Mouse (Mus musculus) CD4-positive, CD25-positive, alpha-beta regulatory T cell, adult 2 months (primary cell): ENCODE measurements around the gene Lyzl4.

Experiments used
- DNase-seq: peaks from one replicate; pipeline ENCODE4 v3.0.0-alpha.2; 2012; ENCODE audit warnings: low read depth, low spot score

The Lyzl4 gene

DNA sequence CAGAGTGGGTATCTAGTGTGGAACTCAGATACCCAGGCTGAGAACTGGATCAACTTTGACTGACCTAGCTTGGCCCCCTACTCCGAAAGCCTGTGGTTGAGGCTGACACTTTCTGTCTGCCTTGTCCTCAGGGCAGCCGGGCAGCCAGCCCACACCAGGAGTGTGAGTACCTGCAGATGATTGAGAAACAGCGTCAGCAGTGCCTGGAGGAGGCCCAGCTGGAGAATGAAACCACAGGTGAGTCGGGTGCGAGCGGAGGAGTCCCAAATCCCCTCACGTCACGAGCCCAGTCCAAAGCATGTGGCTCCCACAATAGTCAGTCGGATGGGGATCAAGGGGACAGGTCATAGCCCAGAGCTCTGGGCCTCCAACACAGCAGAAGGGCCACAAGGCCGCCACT is 11.8 kb upstream of the Lyzl4 start:
- DNase-seq = no peak

DNA sequence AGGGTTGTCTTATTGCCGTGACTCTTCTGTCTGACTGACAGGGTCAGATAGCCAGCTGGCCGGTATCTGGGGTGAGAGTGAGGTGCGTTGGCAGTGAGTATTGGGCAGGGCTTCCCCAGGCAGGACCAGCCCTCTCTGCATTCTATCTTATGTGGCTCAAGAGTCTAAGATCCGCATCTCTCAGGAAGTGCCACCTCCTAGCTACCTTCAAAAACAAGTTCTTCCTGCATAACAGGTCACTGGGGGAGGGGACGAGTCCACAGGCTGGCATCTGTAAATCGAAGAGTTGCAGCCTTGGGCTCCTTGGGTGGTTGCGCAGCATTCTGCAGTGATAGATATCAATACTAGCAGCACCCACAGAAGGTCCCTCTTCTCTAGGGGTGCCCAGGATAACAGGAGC is 5.1 kb upstream of the Lyzl4 start:
- peak; percentile 25 for DNase-seq

DNA sequence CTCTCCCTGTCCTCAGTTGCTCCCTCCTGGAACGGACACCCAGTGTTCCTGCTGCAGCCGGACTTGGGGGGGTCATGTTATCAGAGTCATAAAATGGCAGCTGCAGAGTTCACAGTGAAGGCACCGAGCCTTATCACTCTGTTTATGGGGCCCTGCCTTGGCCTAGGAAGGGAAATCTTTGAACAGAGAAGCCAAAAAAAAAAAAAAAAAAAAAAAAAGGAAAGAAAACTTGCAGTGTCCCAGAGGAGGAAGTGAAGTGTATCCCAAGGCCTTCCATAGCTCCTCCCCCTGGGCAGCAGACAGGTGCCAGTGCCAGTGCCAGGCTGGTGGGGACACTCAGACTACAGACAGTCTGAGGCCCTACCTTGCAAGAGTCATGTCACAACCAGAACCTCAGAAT is 3.0 kb upstream of the Lyzl4 start:
- DNase-seq = no peak

DNA sequence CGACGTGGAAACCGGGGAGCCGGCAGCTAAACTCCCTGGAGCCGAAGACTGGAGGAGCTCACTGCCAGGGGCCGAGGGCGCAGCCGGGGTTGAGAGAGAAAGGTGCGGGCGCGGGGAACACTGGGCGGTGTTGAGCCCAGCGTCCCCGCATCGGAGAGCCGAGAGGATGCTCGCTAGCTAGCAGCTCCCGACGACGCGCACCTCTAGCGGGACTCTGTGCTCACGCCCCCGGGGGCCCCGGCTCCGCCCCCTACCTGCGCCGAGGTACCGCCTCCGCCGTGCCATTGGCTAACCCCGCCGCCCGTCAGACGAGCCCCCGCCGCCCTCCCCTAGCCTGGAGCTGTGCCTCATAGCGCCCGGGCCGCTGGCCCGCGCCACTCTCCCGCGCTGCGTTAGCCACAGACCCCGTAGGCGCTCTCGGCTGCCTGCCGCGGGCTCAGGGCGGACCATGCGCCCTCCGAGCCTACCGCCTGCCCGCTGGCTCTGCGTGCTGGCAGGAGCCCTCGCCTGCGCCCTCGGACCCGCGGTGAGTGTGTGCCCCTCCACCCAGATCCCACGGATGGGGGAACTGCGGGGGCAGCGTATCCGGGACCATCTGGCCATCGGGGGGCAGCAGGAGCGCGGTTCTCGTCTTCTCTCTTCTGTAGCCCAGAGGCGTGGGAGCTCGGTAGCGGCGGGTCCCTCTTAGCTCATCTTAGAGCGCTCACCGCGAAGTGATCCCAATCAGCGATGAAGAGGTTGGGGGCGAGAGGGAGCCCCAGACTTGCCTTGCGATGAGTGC is 695 bp upstream of the Lyzl4 start, which contains the start of gene Vipr1:
Gene Vipr1, plus strand, starts transcription at position 316 of the 781 bp plus-strand sequence.
- peak; percentile 93 for DNase-seq

DNA sequence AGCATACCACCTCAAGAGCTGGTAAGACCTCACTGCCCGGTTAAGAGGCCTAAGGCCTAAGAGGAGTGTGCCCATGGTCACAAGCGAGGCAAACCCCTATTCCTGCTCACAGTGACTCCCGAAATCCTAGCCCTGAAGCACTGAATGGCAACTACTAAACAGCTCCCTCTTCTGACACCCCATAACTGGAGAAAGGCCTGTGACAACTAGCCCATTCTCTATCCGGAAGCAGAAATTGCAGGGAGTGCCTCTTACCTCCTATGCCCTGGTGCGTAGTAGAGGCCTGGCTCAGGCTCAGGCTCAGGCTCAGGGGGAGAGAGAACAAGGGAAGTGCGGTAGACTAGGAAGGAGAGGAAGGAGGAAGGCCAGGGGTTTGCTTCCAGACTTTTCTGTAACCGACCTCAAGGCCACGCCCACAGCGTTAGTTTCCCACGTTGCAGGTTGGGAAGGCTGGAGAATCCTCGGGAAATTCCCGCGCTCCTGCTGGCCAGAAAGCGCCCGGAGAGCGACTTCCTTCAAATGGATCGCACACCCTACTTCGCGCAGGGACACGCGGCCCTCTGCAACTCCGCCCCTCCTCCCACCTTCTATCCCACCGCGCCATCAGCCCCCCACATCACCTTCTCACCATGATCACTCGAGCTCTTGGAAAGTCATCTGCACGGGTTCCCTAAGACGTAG is 521 bp downstream of the Lyzl4 start:
- peak; percentile 27 for DNase-seq

DNA sequence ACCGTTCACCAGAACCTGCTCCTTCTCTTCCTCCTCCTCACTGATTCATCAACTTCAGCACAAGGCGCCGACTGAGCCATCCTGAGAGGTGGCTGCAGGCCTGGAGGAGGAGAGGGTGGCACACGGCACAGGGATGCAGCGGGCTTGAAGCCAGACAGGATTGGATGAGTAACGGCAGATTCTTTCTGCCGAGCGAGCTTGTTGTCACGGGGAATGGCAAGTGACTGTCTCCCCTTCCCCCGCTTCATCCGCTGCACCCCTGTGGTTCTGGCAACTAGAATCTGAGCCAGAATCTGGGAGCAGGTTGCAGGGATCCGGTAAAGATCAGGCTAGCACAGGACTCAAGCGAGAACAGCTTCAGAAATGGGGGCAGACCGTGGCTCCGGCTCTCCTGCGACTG is 2.1 kb downstream of the Lyzl4 start:
- DNase-seq = no peak

DNA sequence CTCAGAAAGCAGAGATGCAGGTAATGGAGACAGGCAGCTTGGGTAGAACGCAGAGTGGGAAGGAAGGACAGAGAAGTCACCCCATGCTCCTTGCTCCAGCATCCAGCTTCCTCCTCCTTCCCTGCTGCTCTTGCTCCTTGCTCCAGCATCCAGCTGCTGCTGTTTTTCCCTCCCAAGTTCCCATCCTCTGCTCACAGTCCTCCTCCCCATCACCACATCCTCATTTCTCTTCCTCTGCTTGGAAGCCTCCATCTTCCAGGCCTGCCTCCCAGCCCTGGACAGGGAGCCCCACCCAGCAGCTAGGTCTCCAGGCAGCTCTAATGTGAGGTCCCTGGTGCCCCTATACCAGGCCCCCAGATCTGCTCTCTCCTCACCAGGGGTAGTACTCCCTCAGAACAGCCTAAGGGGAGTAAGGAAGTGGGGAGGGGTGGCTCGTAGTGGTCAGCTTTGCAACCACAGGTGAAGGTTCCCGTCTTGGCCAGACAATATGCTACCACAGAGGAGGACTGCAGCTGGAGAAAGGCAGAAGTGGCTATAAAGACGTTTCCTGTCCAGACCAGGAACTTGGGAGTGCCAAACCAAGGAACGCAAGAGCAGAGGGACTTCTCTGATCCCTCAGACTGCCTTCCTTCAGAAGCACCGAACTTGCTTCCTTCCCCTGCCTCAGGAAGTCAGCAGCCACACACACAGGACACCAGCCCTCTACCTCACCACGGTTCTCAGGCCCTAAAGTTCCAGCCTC is 5.9 kb downstream of the Lyzl4 start:
- DNase-seq = no peak

DNA sequence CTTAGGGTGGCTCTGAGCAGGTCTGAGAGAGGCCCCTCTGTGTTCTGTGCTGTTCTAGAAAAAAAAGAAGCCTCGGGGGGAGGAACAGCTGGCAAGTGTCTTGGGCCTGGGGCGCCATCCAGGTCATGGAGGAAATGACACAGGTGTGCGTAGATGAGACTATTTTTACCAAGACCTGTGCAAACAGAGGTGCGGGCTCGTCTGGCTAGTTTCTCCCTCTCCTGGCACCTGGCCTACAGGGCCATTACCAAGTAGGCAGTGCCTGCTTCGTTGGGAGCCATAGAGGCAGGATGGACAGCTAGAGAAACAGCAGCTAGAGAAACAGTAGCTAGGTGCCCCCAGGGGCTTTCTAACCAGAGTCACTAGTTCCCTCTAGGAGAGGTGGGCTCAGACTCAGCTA is 8.6 kb downstream of the Lyzl4 start:
- DNase-seq = no peak

DNA sequence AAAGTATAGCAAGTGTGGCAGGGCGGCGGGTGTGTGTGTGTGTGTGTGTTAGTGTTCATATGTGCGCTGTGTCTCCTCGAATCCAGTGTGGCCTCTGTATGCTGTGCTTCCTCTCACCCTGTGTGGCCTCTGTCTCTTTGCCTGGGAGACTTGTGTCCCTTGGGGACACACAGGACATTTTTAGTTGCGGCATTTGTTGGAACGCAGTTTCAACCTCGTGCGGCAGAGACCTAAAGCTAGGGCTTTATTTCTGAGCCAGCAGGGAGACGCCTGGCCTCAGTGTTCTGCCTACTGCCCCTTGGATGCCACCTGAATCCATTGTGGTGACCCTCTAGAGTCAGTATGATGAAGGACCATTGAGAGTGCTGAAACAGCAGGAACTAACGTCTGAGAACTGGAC is 9.0 kb downstream of the Lyzl4 start:
- no peak for DNase-seq

DNA sequence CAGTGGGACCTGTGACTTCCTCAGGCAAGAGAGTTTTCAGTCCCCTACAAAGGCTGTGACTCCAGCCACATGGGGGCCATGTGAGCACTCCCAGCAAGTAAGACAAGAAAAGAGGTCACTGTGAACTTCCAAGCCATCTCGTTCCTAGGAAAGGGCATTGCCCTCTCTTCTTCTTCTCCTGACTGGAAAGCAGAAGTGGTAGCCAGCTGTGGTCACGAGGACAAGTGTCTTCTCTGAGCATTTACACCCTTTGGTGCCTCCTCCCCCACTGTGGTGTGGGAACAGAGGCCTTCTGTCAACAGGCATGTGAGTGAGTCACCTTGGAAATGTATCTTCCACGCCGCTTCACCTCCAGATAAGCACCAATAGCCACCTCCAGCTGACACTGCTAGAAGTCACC is 9.9 kb downstream of the Lyzl4 start:
- DNase-seq = no peak

DNA sequence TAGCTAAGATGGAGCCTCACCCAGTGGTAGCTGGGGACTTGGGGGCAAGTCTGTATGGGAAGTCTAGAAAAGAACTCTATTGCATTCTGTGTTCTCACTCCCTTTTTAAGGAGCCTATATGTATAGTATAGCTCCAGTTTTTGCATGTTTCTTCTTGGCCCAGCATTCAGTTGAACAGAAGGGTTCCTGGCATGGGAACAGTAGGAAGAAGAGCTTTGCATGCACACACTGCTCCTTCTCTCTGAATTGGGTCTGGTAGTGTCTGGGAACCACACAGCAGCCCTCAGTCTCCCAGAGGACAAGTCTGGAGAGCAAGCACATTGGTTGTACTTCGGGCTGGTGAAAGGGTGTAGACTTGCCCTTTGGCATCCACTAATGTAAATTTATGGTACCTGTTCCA is 11.3 kb downstream of the Lyzl4 start:
- DNase-seq = no peak

DNA sequence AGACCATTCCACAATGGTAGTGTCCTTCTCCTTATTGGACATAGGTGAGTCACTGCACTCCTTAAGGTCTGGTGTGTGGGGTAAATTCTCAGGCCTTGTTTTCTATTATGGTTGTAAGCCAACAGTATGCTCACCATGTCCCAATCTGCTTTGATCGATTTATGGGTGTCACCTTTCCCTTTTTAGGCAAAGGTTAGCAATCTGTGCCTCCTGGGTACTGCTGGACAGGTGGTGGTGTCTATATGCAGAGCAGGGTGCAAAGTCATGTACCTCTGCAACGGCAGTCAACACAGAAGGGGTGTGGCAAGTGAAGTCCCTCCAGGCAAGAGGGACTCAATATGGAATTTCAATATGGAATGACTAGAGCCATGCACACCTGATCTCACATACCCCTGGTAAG is 17.0 kb downstream of the Lyzl4 start:
- DNase-seq = no peak

DNA sequence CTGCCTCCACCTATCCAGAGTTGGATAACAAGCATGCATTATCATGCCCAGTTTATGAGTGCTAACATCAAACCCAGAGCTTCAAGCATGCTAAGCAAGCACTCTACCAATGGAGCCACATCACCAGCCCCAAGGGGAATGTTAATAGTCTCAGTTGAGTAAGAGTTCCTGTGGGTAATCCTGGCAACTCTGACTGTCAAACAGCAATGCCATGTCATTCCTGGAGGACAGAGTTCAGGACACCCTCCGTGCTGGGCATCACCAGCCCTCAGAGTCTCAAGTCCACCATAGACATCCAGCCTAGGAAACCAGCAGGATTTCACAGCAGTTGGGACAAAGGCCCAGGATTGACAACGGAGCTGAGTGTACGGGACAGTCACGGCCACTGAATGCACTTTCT is 18.7 kb downstream of the Lyzl4 start:
- DNase-seq = no peak

DNA sequence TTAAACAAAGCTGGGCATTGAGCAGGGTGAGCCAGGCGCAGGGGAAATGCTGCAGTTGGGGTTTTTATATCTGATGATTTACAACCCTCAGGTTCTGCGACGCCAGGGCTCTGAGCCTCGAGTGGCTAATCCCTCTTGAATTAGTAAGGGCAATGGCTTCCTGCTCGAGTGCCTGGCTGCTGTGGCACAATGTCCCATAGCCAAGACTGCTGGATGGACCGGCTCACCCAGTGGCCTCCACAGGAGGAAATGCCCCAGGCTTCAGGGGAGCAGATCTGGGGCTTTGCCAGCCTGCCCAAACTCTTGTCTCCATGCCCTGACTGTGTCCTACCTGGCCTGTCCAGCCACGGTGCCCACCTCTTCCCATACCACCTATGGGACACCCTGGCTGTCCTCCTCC is 22.5 kb downstream of the Lyzl4 start:
- DNase-seq = no peak

DNA sequence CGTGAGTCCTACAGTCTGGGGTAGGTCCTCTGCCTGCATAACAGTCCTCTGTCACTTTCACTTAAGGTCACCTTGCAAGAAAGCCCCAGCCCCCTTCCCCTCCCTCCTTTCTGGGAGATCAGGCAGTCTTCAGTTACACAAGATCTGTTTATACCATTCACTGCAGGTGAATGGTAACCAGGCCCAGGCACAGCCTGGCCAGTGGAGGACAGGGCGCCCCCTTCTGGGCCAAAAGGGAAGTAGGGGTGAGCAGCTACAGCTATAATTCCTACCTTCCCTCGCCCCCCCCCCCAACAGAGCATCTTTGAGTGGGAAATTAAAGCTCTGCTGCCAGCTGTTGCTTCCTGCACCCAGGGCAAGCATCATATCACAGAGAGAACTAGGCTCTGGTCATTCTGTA is 25.4 kb downstream of the Lyzl4 start:
- DNase-seq = peak; percentile 62

DNA sequence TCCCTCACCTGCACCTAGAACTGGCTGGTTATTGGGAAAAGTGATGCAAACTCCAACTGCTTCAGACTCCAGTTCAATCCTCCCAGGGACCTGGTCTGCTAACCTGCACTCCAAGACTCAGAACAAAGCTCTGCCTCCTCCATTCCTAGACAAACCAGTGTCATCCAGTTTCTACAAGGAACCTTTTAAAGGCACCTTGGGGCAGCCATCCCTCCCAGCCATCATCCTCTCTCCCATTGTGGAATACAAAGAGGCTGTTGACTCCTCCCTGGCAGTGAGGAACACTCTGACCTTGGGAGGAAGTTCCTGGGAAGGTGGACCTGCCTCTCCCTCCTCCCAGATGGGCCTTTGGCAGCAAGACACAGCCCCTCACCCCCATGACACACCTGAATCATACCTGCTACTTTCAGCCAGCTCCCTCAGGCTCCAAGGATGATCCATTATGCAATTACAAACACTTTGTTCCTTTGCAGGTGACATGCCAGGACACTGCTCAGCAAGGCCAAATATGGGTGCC is 27.6 kb downstream of the Lyzl4 start:
- no peak for DNase-seq

DNA sequence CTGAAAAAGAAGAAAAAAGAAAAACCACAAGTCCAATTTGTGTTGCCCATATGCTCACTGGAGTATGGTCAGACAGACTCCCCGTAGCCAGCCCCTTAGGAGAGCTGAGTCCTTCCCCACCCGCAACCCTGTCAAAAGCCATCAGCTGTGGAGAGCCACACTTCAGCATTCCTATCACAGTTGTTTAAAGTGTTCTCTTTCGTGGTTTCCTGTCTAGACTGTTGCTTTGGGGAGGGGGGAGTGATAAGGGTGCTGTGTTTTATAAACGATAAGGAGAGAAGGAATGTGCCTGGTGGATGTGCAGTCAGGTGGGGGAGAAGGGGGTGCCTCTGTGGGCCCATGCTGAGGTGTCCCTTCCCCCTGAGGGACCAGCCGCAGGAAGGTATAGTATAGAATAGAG is 28.7 kb downstream of the Lyzl4 start:
- DNase-seq = no peak

DNA sequence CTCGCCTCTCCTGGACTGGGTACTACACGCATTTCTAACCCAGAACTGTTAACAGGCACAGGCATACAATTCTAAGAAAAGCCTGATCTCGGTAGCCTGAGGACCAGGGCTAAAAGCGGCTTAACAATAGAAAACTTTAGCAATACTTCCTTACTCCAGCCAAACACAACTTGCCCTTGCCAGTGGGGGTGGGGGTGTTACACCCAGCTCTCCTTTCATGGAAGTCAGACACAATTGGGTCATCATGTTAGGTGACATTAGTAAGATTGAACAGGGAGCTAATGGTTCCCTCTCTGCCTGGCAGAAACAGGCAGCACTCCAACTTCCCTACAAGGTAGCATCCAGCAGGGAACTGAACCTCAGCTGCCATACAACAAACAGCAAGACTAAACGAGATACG is 32.5 kb downstream of the Lyzl4 start:
- DNase-seq = no peak

DNA sequence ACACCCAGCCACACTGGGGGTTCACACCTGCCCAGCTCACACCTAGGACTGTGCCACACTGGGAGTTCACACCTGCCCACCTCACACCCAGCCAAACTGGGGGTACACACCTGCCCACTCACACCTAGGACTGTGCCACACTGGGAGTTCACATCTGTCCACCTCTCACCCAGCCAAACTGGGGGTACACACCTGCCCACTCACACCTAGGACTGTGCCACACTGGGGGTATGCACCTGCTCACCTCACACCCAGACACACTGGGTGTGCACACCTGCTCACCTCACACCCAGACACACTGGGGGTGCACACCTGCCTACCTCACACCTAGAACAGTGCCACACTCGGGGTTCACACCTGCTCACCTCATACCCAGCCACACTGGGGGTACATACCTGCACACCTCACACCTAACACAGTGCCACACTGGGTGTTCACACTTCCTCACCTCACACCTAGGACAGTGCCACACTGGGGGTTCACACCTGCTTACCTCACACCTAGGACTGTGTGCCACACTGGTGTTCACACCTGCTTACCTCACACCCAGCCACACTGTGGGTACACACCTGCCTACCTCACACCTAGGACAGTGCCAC is 35.3 kb downstream of the Lyzl4 start:
- no peak for DNase-seq

DNA sequence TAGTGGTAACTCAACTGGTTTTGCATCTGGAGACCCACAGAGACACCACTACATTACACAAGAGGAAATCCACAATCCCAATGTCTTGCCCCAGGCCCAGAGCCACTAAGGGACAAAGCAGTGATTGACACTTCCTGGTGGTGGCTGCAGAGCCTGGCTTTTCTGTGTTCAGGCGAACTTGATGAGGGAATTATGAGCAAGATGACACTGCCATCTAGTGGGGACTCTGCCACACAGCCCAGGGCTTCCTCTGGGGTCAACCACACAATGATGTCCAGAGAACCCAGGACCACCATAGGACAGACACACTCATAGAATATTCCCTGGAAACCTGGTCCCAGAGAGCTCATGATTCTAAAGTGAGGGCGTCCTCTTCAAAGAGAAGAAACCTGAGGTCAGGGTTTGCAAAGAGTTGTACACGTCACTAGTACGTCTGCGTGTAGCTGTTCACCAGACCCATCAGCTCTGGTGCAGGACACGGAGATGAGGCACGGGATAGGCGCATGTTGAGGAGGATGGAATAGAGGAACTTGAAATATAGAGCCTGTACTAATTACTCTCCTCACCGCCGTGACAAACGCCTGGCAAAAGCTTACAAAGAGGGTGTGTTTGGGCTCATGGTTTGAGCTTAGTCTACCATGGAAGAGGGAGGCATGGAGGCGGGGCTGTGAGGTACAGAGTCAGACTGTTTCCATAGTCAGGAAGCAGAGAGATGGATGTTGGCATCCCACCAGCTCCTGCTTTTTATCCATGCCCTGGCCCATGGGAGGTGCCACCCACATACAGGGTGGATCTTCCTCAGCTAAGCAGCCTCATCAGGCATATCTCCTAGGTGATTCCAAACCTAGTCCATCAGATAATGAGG is 36.2 kb downstream of the Lyzl4 start:
- peak; percentile 77 for DNase-seq

DNA sequence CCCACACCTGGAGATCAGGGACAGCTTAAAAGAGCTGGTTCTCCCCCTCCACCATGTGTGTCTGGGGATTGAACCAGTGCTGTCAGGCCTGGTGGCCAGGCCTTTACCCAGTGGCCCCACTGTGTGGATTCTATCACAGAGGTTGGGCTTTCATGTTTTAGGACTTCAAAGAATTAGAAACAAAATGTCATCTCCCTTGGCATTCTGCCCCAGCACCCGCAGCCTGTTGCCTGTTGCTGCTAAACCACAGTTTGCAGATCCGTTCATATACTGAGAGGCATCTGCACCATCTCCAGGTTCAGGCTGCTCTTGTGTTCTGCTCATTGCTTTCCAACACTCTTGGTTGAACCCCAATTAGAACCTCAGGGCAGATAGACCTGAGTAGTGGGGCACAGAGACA is 39.5 kb downstream of the Lyzl4 start:
- peak; percentile 17 for DNase-seq
